Mouse (Mus musculus): ENCODE results near the gene Lrrn4cl.
A peak's percentile ranks its signal among the peaks of the same experiment; 100 is the strongest.

Lrrn4cl gene

DNA sequence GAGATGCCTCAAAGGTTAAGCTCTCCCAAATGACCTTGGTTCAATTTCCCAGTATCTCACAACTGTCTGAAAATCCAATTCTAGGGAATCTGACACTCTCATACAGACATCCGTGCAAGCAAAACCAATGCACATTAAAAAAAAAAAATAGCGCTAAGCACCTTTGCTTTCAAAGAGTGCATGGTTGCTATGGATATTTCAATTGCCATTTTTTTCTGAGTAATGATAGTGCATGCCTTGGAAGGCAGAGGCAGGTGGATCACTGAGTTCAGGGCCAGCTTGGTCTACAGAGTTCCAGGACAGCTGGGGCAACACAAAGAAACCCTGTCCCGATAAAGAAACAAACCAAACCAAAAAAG is 30.4 kb downstream of the Lrrn4cl start:
- DNase-seq (ENCODE audit: low read depth, low spot score), result no peak

DNA sequence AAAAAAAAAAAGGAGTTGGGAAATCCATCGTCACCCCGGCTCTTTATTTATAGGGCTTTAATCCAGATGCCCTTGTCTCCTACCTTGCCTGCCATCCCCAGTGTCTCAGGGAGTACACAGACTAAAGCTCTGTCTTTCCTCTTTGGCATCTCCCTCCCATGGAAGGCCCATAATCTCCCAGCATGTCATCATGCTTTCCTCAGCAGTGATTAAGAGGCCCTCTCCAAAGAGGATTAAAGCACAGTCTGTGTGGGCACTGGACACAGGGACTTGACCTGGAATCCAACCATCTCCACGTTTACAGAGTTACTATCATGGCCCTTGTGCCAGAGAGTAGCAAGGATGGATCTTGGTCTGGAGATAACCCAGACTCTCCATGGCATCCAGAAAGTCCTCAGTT is 33.0 kb downstream of the Lrrn4cl start, which contains the start of the genes Lbhd1 and Gm49403:
TSS of gene Lbhd1 (plus strand) at position 117 of the 400 bp plus-strand sequence.
TSS of gene Gm49403 (plus strand) at position 315 of the 400 bp plus-strand sequence.
- no peak for DNase-seq (ENCODE audit: low read depth, low spot score)

DNA sequence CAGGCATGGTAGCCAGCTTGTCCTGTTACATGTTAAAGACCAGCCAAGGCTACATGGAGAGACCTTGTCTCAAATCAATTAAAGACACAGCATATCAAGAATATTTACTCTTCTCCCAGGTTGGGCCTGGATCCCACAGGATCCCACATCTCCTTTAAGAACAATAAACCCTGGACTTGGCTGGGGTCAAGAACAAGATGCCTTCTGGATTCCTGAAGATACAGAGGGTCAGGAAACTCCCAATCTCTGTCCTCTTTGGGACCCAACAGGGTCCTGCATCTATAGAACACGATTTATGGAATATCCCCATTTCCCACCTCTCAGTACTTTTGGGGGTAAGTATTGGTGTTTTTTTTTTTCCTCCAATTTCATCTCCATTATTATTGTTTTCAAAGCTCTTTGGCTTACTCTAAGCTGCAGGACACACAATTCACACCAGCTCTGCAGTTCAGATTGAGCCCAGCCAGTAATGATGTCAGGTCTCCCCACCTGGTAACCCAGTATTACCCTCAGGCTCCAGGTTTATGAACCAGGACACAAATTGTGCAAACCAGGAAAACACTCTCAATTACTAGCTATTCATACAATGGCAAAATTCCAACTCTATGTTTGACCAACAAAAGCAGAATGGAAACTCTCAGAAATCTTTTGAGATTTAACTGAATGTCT is 36.5 kb downstream of the Lrrn4cl start:
- peak; percentile 37 for DNase-seq (ENCODE audit: low read depth, low spot score)

DNA sequence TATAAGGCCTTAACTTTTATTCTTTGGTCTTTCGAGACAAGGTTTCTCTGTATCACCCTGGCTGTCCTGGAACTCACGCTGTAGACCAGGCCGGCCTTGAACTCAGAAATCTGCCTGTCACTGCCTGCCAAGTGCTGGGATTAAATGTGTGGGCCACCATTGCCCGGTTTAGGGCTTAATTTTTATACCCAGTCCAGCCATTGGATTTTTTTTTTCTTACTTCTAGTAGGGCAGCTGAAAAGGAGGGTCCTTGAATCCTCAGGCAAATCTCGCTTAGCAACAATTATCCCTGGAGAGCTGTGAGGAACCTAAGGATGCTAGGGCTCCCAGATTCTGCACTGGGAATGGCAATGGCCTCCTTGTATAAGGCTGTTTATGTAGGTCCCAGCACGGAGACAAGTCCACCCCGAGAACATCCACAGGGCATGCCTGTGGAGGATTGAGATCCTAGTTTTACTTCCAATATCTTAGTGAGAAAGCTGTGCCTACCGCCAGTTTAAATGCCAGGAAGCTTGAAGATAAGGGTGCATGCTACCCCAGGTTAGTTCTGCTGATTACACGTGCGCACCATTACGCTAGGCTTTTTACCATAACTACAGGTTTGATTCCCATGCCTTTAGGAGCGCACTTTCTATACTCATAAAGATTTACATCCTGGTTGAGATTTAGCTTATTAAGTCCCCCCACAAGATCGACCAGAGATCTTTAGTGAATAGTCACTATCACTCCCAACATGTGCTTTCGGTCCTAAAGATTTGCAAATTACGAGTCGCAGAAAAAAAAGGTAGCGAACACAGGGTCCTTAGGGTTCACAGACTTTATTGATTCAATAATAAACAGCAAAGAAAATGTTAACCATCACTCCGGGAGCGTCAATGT is 37.3 kb downstream of the Lrrn4cl start:
- peak; percentile 47 for DNase-seq (ENCODE audit: low read depth, low spot score)

DNA sequence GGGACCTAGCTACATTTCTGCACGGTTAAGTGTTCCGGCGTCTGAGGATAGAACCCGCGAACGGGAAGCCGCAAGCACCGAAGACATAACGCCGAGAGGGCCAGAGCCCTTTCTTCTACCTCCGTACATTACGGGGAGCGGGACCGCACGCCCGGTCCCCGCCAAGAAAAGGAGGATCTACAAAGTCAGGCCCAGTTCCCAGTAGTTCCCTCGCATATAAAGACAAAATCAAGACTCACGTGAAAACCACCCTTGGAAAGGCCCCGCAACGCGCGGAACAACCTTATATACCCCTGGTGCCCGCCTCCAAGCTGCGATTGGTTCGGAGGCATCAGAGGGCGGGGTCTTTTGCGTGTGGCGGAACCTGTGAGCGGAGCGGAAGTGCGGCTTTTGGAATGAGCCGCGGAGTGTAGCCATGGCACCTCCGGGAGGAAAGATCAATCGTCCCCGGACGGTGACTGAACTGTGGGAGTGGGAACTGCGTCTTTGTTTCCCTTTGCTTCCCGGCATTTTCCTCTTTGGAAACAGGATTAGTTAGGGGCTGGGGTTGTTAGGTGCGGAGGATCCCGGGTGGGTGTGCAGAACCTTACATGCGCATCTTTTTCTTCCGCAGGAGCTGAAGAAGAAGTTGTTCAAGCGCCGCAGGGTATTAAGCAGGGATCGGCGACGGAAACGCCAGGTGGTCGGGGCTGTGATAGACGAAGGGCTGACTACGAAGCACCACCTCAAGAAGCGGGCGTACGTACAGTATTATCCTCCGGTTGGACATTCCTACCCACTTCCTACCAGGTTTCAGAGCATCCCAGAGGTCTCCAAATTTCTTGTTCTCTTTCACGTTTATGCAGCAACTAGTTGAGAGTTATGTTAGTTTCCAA is 38.2 kb downstream of the Lrrn4cl start, which contains the start of the genes 1810009A15Rik and Gm49416:
TSS of gene 1810009A15Rik (plus strand) at position 343 of the 875 bp plus-strand sequence.
TSS of gene Gm49416 (plus strand) at position 416 of the 875 bp plus-strand sequence.
- peak; percentile 98 for DNase-seq (ENCODE audit: low read depth, low spot score)

DNA sequence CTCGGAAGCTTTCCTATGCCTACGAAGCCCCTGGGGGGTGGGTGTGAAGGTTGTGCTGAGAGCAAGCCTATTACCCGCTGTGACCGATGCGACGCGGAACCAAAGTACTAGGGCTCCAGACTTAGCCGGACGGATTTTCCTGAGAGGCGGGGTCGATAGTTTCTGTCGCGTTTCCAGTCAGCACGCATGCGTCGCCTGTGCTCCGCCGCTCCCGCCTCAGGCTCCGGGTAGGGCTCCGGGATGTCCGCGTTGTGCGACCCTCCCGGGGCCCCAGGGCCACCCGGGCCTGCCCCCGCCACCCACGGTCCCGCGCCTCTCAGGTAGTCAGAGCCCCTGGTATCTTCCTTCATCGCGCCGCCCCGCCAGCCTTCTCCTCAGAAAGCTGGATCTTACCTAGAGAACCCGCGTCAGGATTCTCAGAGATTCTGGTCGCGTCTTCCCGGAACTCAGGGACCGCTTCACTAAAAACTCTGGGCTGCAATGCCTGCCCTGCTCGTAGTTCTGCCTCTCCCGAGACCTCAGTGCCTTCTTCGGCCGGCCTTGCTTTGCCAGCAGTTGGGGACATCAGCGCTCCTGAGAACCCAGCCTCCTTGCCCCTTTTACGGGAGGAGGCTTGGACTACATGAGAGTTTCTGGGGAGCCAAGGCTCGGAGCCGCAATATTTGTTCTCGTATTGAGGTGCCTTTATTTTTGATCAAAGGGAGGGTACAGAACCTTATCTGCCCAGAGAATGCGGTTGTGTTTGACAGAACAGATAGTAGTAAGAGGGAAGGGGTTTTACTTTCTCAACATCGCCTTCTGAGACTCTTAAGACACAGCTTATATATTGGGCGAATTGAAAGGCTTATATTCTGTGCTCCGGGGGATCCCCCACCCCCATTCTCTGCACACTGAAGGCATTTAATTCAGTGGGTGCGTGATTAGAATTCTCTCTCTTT is 42.5 kb downstream of the Lrrn4cl start, which contains the start of gene Ints5:
TSS of gene Ints5 (plus strand) at position 177 of the 938 bp plus-strand sequence.
- DNase-seq (ENCODE audit: low read depth, low spot score), result peak; percentile 91

DNA sequence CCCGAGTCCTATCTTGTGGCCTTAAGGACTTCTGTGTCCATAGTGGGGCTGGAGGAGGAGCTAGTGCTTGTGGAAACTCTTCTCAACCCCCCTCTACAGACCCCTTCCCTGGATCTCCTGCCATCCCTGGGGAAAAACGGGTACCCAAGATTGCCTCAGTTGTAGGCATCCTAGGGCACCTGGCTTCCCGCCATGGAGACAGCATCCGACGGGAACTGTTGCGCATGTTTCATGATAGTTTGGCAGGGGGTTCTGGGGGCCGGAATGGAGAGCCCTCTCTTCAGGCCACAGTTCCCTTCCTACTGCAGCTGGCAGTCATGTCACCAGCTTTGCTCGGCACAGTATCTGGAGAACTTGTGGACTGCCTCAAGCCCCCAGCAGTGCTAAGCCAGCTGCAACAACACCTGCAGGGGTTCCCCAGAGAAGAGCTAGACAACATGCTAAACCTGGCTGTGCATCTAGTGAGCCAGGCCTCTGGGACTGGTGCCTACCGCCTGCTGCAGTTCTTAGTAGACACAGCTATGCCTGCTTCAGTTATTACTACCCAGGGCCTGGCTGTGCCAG is 44.9 kb downstream of the Lrrn4cl start:
- peak; percentile 84 for DNase-seq (ENCODE audit: low read depth, low spot score)

DNA sequence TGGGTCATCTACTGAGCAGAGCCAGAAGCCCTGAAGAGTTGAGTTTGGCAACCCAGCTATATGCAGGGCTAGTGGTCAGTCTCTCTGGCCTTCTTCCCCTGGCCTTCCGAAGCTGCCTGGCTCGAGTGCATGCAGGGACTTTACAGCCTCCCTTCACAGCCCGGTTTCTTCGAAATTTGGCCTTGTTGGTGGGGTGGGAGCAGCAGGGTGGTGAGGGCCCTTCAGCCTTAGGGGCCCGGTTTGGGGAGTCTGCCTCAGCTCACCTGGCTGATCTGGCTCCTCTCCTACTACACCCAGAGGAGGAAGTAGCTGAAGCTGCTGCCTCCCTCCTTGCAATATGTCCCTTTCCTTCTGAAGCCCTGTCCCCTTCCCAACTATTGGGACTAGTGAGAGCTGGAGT is 45.7 kb downstream of the Lrrn4cl start:
- peak; percentile 63 for DNase-seq (ENCODE audit: low read depth, low spot score)

DNA sequence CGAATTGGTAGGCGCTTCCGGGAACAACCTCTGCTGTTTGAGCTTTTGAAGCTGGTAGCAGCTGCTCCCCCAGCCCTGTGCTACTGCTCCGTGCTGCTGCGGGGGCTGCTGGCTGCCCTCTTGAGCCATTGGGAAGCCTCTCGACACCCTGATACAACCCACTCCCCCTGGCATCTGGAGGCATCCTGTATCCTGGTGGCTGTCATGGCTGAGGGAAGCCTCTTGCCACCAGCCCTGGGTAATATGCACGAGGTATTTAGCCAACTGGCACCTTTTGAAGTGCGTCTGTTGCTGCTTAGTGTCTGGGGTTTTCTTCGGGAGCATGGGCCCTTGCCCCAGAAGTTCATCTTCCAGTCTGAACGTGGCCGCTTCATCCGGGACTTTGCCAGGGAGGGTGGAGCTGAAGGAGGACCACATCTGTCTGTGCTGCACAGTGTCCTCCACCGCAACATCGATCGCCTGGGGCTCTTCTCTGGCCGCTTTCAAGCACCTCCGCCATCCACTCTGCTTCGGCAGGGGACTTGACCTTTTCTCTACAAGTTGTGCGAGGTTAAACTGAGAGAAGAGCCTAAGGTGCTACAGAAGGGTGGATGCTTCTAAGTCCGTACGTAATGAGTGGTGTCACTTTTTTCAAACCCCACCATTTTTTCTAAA is 46.8 kb downstream of the Lrrn4cl start:
- DNase-seq (ENCODE audit: low read depth, low spot score), result peak; percentile 72

DNA sequence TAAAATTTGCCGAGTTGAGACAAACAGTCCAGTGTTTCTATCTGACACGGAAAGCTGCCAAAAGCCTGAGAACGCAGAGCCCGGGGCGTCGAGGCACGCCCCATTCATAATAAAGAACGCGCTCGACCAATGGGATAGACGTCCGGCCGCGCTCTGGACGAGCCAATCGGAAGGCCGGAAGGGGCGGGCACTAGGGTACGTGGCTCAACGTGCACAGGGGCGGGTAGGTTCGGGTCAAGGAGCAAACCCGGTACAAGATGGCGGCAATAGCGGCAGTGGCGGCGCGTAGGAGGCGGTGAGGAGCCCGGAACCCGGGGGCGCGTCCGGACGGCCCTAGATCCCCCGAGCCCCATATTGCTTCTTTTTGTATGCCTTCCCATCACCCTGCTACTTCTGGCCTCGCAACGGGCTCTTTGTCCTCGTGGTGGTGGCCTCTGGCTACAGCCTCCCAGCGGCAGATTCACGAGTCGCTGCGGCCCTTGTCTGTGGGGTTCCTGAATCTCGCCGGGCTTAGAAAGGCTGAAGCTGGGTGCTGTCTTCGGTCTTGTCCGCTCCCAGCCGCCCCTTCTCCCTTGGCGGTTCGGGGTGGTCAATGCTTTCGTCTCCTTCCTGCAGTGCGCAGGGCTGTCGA is 47.4 kb downstream of the Lrrn4cl start, which contains the start of gene Ganab:
TSS of gene Ganab (plus strand) at position 207 of the 631 bp plus-strand sequence.
- DNase-seq (ENCODE audit: low read depth, low spot score), result peak; percentile 98

DNA sequence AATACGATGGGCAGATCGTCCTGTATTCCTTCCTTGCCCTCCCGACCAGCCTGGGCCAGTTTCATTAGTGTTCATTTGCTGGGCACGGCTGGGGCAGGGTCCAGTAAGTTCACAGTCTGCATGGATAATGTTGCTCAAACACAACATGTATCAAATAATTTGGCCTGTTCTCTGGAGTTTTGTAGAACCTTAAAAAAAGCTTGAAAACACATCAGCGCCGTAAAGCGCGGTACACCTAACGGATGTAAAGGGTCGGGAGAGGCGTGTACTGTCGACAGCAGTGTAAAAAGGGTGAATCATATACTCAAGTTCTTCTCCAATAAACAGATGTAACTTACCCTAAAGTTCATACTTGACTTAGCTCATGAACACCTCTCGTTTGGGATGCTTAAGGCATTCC is 48.0 kb downstream of the Lrrn4cl start:
- peak; percentile 49 for DNase-seq (ENCODE audit: low read depth, low spot score)

DNA sequence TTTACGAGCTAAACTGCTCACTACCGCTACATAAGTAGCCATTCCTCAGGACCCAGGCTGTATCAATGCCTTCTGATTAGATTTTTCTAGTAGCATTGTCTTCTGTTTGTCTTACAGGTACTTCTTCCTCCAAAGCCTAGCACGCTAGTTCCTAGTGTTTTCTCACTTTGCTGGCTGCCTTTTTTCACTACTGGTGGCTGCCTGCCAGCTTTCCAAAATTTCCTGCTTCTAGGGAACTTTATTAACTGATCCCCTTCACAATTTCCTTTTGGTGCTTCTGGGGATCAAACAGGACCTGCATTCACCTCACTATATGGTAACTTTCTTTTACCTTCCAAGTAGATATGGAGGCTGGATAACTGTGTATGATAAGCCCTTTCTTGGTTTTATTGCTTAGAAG is 48.5 kb downstream of the Lrrn4cl start:
- DNase-seq (ENCODE audit: low read depth, low spot score), result no peak

DNA sequence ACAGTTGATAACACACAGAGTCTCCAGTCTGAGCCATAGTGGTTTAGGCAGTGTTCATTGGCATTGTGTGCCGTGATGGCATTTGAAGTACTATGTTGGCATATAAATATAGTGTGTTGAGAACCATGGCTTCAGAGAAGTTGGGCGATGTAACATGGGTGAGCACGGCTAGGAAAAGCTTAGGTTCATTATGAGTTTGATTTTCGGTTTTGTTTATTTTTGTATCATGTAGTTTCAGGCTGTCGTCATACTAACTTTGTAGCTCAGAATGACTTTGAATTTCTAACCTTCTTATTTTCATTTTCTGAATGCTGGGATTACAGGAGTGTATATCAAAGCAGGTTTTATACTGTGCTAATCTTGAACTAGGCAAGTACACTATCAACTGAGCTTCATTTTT is 52.8 kb downstream of the Lrrn4cl start:
- DNase-seq (ENCODE audit: low read depth, low spot score), result no peak

Data from A20 (cell line).